Mouse (Mus musculus) cerebellum, postnatal 4 days (tissue): ENCODE measurements around the gene Zbtb22.
"Not testable (repeated sequence)": the region's sequence is repeated elsewhere in the genome, so short reads cannot be mapped to it uniquely, and the experiment has no call there.

ENCODE experiments used
- DNase-seq, 2 experiments: peaks; one replicate each; pipeline ENCODE4 v3.0.0; 2022; ENCODE audit warnings: low spot score in 2 of 2, mixed read lengths in 1 of 2

Gene Zbtb22

DNA sequence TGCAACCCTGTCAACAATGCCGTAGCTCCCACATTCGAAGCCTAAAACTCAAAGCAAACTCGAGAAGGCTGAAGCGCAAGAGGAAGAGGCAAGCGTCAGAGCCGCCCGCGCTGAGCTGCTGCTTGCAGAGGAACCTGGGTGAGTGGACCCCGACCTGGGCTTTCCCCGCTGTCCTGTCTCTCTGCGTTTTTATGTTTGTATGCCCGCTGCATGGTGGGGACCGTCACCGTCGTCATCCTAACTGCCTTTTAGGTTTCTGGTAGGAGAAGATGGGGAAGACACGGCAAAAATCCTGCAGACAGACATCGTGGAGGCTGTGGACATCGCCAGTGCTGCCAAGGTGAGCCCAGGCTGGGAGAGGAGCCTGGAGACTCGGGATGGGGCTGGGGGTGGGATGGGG, 25.7 kb downstream of the Zbtb22 start:
- DNase-seq = no peak

DNA sequence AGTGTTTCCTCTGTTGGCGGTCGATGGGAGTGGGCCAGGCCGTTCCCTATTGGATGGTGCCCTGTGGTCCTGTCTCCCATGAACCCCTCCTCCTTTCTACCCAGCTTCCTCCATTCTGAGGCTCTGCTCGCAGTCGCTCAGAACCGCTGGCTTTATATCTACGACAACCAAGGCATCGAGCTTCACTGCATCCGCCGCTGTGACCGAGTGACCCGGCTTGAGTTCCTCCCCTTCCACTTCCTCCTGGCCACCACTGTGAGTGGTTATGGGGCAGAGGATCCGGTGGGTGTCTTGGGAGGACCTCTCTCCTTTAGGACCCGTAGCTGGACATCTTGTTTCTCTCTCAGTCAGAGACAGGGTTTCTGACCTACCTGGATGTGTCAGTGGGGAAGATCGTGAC, 27.8 kb downstream of the Zbtb22 start:
- DNase-seq = no peak

DNA sequence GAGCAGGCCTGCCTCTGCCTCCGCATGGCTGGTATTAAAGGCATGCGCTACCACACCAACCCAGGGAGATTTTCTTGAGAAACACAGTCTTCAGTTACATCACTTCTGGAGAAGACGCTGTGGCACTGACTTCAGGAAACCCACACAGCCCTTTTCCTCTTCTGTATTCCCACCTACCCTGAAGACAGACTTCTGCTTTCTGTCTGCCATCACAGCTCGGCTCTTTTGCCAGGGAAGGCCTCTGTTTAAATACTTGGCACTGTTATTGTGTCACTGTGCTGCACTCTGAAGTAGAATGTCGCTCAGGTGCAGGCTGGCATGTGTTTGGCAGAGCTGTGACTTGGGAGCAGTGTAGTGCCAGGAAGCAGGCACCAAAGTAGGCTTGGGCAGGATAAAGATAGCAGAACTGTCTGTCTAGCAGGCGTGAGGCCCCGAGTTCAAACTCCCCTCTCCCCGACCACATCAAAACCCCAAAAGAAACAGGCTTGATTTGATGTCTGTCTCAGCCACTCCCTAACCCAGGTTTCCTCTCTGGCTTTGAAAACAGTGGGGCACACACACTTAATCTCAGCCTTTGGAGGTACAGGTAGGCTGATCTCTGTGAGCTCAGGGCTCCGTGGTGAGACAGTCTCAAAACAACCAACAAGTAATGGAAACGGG, 31.9 kb downstream of the Zbtb22 start:
- no peak for DNase-seq

DNA sequence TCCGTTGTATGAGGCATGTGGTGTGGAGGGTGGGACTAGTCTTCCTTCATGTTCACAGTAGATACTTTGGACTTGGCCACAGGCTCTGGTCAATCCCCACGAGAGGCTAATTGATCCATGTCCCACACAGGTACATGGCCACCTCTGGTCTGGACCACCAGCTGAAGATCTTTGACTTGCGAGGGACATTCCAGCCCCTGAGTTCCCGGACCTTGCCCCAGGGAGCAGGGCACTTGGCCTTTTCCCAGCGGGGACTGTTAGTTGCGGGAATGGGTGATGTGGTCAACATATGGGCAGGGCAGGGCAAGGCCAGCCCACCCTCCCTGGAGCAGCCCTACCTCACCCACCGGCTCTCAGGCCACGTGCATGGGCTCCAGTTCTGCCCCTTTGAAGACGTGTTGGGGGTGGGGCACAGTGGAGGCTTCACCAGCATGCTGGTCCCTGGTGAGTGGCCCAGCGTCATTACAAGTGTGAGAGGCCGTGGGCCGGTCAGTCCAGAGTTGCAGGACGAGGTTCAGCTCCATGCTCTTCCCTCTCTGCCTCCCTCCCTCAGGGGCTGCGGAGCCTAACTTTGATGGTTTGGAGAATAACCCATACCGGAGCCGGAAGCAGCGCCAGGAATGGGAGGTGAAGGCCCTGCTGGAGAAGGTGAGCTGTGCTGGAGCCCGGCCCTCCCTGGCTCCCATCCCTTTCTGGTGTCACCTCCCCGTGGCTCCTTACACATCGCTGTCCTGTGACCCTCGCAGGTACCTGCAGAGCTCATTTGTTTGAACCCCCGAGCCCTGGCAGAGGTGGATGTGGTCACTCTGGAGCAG, 32.6 kb downstream of the Zbtb22 start:
- no peak for DNase-seq

DNA sequence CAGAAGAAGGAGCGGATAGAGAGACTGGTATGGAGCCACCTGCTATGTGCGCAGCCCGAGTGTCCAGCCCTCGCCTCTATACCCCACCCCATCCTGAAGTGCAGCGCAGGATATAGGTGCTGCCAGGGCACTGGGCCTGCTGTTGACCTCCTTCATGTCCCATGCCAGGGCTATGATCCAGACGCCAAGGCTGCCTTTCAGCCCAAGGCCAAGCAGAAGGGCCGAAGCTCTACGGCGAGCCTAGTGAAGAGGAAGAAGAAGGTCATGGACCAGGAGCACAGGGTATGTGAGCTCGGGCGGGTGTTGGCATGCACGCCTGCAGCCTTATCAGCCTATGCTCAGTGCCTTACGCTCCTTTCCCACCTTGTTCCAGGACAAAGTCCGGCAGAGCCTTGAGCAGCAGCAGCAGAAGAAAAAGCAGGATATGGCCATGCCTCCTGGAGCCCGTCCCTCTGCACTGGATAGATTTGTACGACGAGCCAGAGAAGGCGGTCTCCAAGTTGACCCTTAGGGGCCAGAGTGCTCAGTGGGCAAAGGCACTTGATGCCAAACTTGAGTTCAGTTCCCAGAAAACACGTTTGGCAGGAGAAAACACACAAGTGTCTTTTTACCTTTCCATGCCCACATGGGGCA, 33.3 kb downstream of the Zbtb22 start:
- DNase-seq = no peak

DNA sequence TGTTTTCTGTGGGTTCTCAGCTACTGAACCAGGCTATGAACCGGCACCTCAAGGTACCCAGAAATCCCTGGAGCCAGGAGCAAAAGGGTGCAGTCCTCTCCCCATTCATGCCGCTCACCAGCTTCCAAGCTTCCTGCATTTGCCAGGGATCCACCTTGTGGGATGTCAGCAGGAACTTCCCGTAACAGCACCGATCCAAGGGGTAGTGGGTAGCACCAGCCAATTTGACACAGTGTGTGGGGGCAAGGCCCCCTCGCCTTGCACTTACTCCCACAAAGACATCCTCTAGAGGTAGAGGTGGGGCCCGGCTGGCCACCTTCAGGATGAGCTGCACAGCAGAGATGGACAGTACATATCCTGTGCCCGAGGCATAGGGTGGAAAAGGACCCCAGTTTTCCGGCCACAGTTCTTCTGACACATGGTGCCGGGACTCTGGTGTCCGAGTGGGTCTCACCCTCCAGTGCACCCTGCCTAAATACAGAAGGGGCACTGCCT, 34.5 kb downstream of the Zbtb22 start:
- DNase-seq = no peak

DNA sequence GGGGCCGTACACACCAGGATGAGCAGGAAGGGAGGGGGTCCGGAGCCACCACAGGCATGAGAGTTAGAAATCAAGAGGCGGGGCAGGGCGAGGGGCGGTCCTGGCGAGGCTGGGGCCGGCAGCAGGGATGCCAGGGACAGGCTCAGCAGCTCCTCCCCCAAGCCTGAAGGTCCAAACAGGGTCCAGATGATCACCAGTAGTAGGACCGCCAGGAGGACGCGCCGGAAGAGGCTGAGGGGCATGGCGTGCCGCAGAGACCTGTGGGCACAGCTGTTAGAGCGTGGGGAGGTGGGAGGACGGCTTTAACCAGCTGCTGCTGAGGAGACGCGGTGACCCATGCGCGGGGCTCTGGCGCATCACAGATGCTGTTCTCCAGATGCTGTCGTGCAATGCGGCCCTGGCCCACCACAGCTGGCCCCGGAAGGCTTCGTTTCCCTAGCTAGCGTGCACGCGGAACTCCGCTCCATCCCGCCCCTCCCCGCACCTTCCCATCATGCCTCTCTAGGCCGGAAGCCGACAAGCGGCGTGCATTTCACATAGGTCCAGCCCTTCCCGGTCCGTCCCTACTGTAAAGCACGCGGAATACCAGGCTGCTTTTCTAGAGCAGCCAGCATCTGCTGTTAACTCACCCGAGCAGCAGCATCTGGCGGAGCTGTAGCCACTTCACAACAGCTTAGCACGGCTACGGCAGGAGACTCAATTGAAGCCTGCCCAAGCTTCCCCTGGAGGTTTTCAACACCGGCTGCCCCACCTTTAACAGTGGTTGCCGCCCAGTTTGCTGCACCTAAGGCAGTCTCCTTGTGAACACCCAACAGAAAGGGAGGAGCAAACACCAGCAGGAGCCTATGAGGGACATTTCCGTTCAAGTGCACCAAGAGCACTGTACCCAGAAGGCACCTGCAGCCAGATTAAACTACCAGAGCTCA, 35.6 kb downstream of the Zbtb22 start, which contains the start of gene B3galt4:
TSS of gene B3galt4 (minus strand) at position 468 of the 926 bp plus-strand sequence.
- peak in 1 of 2 experiments; percentile 73 for DNase-seq

DNA sequence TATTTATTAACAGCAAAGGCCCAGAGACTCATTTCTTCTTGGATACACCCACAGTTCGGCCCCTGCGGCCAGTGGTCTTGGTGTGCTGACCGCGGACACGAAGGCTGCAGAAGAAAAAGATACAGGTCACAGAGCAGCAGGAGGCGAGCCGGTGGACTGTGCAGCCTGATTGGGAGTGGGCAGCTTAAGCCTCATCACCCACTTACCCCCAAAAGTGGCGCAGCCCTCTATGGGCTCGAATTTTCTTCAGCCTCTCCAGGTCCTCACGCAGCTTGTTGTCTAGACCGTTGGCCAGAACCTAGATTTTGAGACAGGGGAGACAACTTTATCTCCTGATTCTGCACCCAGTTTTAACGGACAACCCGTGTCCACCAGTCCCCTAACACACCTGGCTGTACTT, 36.3 kb downstream of the Zbtb22 start:
- DNase-seq = not testable (repeated sequence)

DNA sequence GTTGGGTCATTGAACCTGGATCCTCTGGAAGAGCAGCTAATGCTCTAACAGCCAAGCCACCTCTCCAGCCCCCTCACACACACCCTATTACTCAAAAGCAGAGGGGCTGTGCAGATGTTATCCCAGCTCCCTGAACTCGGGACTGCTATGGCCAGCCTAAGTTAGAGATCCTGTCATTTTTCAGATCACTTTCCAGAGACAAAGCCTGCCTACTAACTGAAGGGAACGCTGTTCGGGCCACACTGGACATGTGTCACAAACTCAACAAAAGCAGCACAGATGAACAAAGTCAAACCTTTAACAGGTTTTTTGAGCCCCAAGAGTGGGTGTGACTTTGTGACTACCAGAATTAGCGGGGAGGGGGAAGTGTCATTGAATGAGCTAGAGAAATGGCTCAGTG, 37.2 kb downstream of the Zbtb22 start:
- no peak for DNase-seq

DNA sequence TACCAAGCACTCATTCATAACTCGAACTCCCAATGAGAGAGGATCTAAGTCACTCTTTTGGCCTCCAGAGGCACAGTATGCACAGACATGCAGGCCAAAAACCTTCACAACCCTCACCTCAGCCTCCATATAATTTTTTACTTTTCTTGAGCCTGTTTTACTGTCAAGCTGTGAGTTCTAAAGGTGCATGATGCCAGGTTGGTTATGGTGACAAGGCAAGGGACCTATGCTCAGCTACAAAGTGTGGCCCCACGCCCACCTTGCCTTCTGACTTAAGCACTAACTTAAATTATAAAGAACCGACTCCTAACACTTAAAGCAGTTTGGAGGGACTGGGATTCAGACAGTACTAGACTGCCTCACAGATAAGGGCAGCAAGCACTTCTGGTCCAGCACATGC, 37.6 kb downstream of the Zbtb22 start:
- no peak for DNase-seq

DNA sequence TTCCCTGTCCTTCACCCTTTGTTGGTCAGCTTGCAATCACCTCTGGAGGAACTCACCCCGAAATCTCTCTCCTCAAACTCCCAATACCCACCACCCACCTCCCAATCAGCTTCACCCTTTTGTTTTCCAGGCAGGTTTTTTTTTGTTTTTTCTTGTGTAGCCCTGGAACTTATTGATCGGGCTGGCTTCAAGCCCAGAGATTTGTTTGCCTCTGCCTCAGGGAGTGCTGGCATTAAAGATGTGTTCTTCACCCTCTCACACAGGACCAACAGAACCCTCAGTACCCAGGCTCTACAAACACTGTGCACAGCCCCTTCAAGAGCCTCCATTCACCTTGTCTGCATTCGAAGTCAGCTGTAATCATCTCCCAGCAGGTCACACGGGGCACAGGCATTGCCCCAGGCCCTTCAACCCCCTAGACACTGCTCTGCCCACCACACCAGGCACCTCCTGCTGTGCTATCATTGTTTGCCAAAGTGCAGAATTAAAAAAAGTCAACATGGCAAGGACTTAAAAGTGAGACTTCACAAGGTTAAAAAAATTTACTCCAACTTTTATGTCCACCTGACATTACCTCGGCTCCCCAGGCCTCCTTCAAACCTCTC, 38.4 kb downstream of the Zbtb22 start:
- no peak for DNase-seq

DNA sequence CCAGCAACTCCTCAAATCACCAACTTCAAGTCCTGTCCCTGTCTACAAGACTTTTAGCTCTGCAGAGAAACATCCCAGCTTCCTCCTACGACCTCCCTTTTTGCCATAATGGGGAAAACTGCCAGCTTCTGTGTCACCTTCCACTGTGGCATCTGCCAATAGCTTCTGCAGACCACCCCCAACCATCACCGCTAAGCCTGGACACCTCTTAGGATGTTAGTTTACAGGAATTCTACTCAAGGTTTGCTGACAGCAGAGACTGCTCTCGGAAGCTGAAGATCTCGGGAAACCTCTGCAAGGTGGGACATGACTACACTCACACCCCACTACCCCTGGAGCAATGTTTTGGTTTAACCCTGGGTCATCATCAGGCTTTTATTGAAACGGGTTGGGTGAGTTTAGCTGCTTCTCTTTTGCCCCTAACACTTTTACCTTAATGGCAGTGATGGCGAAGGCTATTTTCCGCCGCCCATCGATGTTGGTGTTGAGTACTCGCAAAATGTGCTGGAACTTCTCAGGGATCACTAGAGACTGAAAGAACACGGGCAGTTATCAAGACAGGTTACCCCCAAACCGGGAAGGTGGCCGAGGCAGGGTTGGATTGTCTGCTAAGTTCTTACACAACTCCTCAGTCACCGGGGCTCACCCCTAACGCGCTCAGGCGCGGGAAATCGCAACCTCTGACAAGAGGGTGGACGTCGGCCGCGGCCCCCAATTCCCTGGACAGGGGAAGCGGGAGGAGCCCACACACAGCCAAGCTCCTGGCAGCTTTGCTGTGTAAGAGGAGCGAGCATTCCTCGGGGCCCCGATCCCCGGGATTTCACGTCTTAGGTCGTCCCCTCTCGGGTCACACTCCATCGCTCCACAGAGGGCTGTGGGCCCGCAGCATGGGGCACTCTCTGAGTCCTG, 39.2 kb downstream of the Zbtb22 start:
- DNase-seq = no peak

DNA sequence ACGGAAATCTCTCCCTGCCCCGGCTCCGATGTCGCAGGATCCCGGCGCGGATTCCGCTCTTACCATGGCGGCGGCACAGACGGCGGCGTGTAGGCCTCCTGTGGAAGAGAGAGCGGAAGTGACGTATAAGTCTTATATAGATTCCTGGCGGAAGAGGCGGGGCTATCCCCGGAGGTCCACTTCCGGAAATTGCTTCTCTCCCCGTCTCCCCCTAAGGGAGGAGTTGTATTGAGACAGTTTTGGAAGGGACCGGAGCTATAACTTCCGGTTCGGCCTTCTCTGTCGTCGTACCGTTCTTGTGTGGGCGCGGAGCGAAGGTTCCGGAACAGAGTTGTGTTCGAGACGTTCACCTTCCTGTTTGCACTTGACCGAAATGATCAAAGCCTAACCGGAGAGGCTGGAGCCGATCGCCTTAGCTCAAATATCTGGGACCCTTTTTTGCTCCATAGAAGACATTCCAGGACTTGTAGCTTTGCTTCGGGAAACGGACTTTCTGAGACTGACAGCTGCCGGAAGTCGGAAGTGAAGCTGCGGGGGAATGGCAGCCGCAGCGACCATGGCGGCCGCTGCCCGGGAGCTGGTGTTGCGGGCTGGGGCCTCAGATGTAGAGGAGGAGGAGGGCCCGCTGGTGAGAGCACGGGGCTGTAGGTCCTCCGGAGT, 40.0 kb downstream of the Zbtb22 start, which contains the start of the genes Vps52 and Rps18:
TSS of gene Vps52 (plus strand) at position 258 of the 660 bp plus-strand sequence.
TSS of gene Rps18 (minus strand) at position 447 of the 660 bp plus-strand sequence.
- peak; percentile 87 to 96 for DNase-seq

DNA sequence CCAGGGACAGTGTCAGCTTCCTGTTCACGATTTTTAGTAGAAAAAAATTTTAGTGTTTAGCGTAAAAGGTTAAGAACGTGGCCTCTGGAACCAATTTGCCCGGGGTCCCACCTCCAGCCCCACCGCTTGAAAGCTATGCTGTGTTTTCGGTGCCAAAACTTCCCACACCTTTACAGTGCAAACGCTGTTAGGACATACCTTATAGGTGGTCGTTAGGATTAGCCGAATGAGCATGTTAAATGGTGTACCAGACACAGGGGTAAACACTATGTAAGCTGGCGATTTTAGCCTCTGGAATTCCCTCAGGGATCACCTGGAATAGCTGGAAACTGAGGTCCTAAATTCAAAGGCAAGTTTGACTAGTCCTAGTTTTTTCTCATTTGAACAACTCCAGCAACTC, 40.6 kb downstream of the Zbtb22 start:
- no peak for DNase-seq

DNA sequence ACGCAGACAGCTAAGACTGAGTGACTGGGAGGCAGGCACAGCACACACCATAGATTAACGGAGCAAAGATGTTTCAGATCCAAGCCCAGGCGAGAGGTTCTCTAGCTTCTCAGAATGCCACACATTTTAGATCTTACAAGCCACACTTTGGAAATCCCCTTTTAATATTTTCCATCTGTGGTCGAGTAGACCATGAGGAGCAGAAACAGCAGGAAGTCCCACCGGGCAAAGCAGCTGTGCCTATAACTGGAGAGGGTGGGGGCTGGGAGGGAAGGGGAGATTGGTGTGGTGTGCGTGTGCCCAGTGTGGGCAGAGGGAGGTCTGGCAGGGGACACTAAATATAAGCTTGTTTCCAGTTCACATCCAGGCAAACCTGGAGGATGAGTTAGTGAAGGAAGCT, 41.8 kb downstream of the Zbtb22 start:
- DNase-seq = no peak

DNA sequence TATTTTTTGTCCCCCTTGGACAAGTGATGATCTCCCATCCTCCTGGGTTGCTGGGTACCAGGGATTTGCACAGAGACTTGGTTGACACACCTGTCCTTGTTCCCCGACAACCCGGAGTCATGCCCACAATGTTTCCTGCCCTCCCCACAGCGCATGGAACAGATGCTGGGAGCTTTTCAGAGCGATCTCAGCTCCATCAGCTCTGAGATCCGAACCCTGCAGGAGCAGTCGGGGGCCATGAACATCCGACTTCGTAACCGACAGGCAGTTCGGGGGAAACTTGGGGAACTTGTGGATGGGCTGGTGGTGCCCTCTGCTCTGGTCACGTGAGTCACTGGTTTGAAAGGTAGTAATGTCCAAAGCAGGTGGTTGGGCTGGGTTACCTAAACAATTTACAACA, 42.7 kb downstream of the Zbtb22 start:
- no peak for DNase-seq

DNA sequence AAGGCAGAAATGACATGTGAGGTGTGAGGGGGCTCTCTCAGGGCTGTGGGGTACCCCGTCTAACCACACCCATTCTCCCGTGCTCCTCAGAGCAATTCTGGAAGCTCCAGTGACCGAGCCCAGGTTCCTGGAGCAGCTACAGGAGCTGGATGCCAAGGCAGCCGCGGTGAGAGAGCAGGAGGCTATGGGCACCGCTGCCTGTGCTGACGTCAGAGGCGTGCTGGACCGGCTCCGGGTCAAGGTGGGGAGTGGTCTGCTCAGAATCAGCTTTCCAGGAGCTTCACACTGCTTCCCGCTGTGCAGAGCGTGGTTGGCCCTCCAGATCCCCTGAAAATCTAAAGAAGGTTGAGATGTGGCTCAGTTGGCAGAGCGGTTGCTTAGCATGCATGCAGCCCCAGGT, 43.4 kb downstream of the Zbtb22 start:
- no peak for DNase-seq

DNA sequence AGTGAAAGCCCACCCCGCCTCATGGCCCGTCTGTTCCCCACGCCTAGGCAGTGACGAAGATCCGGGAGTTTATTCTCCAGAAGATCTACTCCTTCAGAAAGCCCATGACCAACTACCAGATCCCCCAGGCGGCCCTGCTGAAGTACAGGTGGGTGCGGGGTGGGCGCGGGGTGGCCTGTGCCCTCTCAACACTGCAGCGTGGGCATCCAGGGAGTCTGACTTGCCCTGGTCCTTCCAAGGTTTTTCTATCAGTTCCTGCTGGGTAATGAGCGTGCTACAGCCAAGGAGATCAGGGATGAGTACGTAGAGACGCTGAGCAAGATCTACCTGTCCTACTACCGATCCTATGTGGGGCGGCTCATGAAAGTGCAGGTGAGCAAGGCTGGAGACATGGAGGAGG, 44.2 kb downstream of the Zbtb22 start:
- DNase-seq = no peak

DNA sequence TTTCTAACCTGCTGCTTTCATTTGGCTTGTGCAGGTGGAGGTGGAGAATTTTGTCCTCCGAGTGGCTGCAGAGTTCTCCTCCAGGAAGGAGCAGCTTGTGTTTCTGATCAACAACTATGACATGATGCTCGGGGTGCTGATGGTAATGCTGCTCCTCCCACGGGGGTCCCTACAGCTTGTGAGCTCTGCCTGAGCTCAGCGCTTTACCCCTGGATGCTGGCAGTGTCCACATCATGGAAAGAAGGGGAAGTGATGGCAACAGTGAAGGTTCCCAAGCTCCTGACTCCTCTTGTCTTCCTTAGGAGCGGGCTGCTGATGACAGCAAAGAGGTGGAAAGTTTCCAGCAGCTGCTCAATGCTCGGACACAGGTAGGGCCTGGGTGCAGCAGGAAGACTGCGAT, 47.2 kb downstream of the Zbtb22 start:
- no peak for DNase-seq
